In the genomic region with DNA sequence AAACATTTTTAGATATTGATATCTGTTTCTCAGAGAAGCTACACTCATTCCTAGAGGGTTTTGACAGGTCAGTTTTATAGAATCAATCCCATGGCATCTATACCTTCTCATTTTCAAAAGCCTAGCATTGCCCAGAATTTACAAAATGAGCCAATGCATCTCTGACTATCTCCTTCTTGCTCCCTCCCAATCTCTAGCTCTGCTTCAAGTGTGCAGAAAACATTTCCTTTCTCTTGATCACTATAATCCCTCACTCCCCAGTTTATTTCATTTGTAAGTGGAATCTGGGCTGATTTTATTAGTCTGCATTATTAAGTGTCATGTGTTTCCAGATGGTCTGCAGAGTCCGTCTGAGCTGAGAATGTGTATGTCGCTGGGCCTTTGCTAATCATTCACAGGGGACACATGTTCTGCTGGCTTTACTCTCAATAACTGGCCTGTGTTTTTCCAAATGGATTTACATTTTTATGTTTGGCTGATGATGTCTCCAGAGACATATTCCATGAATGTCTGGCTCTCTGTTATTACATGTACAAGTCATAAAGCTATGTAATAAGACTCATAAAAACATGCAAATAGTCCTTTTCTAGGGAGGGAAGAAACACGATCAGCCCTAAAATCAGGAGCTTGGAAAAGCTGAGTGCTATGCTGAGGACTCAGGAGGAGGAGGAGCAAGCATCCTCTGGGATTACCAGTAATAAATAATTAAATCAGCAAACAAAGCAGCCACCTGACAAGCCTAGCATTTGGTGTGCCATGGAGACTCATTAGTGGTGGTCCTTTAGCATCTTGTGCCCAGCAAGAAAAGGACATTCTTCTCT, we compare ENCODE assay signal across 19 mouse cellular contexts.
DNase-seq lines count a peak whose midpoint lies in the region; ATAC-seq and TF ChIP-seq lines count a peak whose summit lies in the region.
"Had no signal": no experiment of that assay in that cellular context is flagged by ENCODE, and none has a peak within 500 bp of the region (broad histone marks: within the 10 kb centered on the region; RNA-seq: fewer than 3 reads in every experiment).

No protein-coding gene starts in this region.

- H3K4me2 ChIP-seq in midbrain, embryonic 11.5 days, result no peak overlapping the region
- no peak overlapping the region for H3K4me2 ChIP-seq in hindbrain, embryonic 16.5 days (ENCODE audit: low read length)
- no peak overlapping the region for H3K4me2 ChIP-seq in limb, embryonic 14.5 days (replicated peaks; ENCODE audit: low read depth, low read length, severe bottlenecking)
- H3K4me2 ChIP-seq in neural tube, embryonic 14.5 days (ENCODE audit: low read depth, low read length), result no peak overlapping the region
- H3K4me2 ChIP-seq: forebrain, embryonic 15.5 days had no signal

- H3K4me3 ChIP-seq in midbrain, embryonic 11.5 days (ENCODE audit: low read depth, low read length), result no peak overlapping the region
- no peak overlapping the region for H3K4me3 ChIP-seq in midbrain, embryonic 10.5 days
- no peak overlapping the region for H3K4me3 ChIP-seq in hindbrain, embryonic 16.5 days (ENCODE audit: low read length)
- H3K4me3 ChIP-seq in limb, embryonic 14.5 days (replicated peaks; ENCODE audit: low read length), result no peak overlapping the region
- H3K4me3 ChIP-seq in neural tube, embryonic 14.5 days (ENCODE audit: low read depth, low read length), result no peak overlapping the region
- H3K4me3 ChIP-seq: forebrain, embryonic 15.5 days; heart, adult 2 months had no signal

- peak; percentile 48; the same call in 1 of the 2 replicates for ATAC-seq in midbrain, embryonic 11.5 days (ENCODE audit: low FRiP score)
- ATAC-seq in hindbrain, embryonic 16.5 days, result peak; percentile 34; the same call in 1 of the 2 replicates
- ATAC-seq in limb, embryonic 14.5 days (ENCODE audit: low FRiP score, low read depth), result peak; percentile 90
- peak; percentile 90 for ATAC-seq in neural tube, embryonic 14.5 days (ENCODE audit: low read depth)
- ATAC-seq: CD4-positive, CD25-positive, alpha-beta regulatory T cell, adult 4 months; forebrain, embryonic 15.5 days; inflammation-experienced regulatory T-cells, adult 6 months; liver, postnatal 0 days had no signal

- H3K4me1 ChIP-seq in midbrain, embryonic 11.5 days (ENCODE audit: control insufficient read depth, insufficient read depth, low read length), result no peaks in the 10 kb centered on the region
- no peaks in the 10 kb centered on the region for H3K4me1 ChIP-seq in midbrain, embryonic 10.5 days
- no peaks in the 10 kb centered on the region; the same call in 1 of the 2 replicates for H3K4me1 ChIP-seq in hindbrain, embryonic 16.5 days (ENCODE audit: control insufficient read depth, insufficient read depth, low read depth, low read length)
- H3K4me1 ChIP-seq in limb, embryonic 14.5 days (ENCODE audit: control insufficient read depth, insufficient read depth, low read length), result peaks cover 6% of the 10 kb centered on the region; the same call in 1 of the 2 replicates
- H3K4me1 ChIP-seq in neural tube, embryonic 14.5 days (ENCODE audit: control insufficient read depth, insufficient read depth, low read length), result no peaks in the 10 kb centered on the region
- H3K4me1 ChIP-seq: forebrain, embryonic 15.5 days had no signal

- no peaks in the 10 kb centered on the region for H3K9me3 ChIP-seq in midbrain, embryonic 11.5 days (ENCODE audit: control insufficient read depth, low read length)
- H3K9me3 ChIP-seq in midbrain, embryonic 10.5 days (replicated peaks), result no peaks in the 10 kb centered on the region
- no peaks in the 10 kb centered on the region for H3K9me3 ChIP-seq in hindbrain, embryonic 16.5 days (ENCODE audit: control insufficient read depth, low read length)
- H3K9me3 ChIP-seq in limb, embryonic 14.5 days (ENCODE audit: control insufficient read depth, low read length), result no peaks in the 10 kb centered on the region
- H3K9me3 ChIP-seq in neural tube, embryonic 14.5 days (ENCODE audit: control insufficient read depth, low read length), result no peaks in the 10 kb centered on the region
- H3K9me3 ChIP-seq: forebrain, embryonic 15.5 days had no signal

- H3K9ac ChIP-seq in midbrain, embryonic 11.5 days (ENCODE audit: low read length), result no peak overlapping the region
- H3K9ac ChIP-seq in hindbrain, embryonic 16.5 days (ENCODE audit: low read depth, low read length), result no peak overlapping the region
- no peak overlapping the region for H3K9ac ChIP-seq in limb, embryonic 14.5 days (ENCODE audit: low read depth, low read length, severe bottlenecking)
- no peak overlapping the region for H3K9ac ChIP-seq in neural tube, embryonic 14.5 days (replicated peaks; ENCODE audit: low read depth, low read length)
- H3K9ac ChIP-seq: forebrain, embryonic 15.5 days; liver, postnatal 0 days had no signal

- no peak for DNase-seq in midbrain, embryonic 11.5 days (ENCODE audit: low spot score, missing footprints)
- no peak for DNase-seq in midbrain, embryonic 10.5 days (ENCODE audit: low spot score)
- DNase-seq in limb, embryonic 14.5 days (ENCODE audit: low spot score), result peak; percentile 73
- no peak for DNase-seq in urinary bladder, postnatal 25 days (ENCODE audit: low spot score)
- no peak for DNase-seq in kidney, adult 18-20 months
- DNase-seq: adrenal gland, adult 2 months; cerebellum, adult 2 months; gastrocnemius, postnatal 10 days; heart, adult 2 months; kidney, postnatal 36 days; left cerebral cortex, postnatal 4 days; liver, postnatal 0 days; lung, postnatal 4 days; thymus, adult 2 months had no signal

- no peak for TF ChIP-seq POLR2A in limb, embryonic 14.5 days (IDR thresholded peaks at IDR 0.05; ENCODE audit: borderline replicate concordance, extremely low read depth, insufficient read depth, insufficient read length)

- H3K36me3 ChIP-seq in midbrain, embryonic 11.5 days (ENCODE audit: control insufficient read depth, insufficient read depth, low read length), result no peaks in the 10 kb centered on the region
- no peaks in the 10 kb centered on the region for H3K36me3 ChIP-seq in midbrain, embryonic 10.5 days
- H3K36me3 ChIP-seq in hindbrain, embryonic 16.5 days (ENCODE audit: control insufficient read depth, insufficient read depth, low read length), result no peaks in the 10 kb centered on the region
- no peaks in the 10 kb centered on the region for H3K36me3 ChIP-seq in limb, embryonic 14.5 days (ENCODE audit: control insufficient read depth, insufficient read depth, low read length)
- H3K36me3 ChIP-seq in neural tube, embryonic 14.5 days (ENCODE audit: control insufficient read depth, insufficient read depth, low read length), result no peaks in the 10 kb centered on the region
- H3K36me3 ChIP-seq: forebrain, embryonic 15.5 days had no signal

- H3K27me3 ChIP-seq in midbrain, embryonic 11.5 days (ENCODE audit: control insufficient read depth, insufficient read depth, low read length), result no peaks in the 10 kb centered on the region
- H3K27me3 ChIP-seq in midbrain, embryonic 10.5 days (ENCODE audit: low read depth, poor library complexity, severe bottlenecking), result no peaks in the 10 kb centered on the region
- no peaks in the 10 kb centered on the region for H3K27me3 ChIP-seq in hindbrain, embryonic 16.5 days (replicated peaks; ENCODE audit: control insufficient read depth, insufficient read depth, low read length)
- H3K27me3 ChIP-seq in limb, embryonic 14.5 days (ENCODE audit: control insufficient read depth, insufficient read depth, low read length), result no peaks in the 10 kb centered on the region
- H3K27me3 ChIP-seq in neural tube, embryonic 14.5 days (ENCODE audit: control insufficient read depth, insufficient read depth, low read length), result no peaks in the 10 kb centered on the region
- H3K27me3 ChIP-seq: forebrain, embryonic 15.5 days had no signal

- no peak overlapping the region; the same call in 1 of the 2 replicates for H3K27ac ChIP-seq in midbrain, embryonic 11.5 days (ENCODE audit: low read depth, low read length)
- no peak overlapping the region for H3K27ac ChIP-seq in midbrain, embryonic 10.5 days (replicated peaks)
- H3K27ac ChIP-seq in hindbrain, embryonic 16.5 days (ENCODE audit: low read depth, low read length), result no peak overlapping the region
- H3K27ac ChIP-seq in limb, embryonic 14.5 days (replicated peaks; ENCODE audit: low read depth, low read length), result no peak overlapping the region
- peak overlapping the region; percentile 29; the same call in 1 of the 2 replicates for H3K27ac ChIP-seq in neural tube, embryonic 14.5 days (ENCODE audit: low read depth, low read length)
- H3K27ac ChIP-seq: forebrain, embryonic 15.5 days; heart, adult 2 months had no signal

- 78% methylated on average over 3 of the region's 3 CpGs for WGBS in midbrain, embryonic 11.5 days
- 80% methylated on average over 3 of the region's 3 CpGs for WGBS in midbrain, embryonic 10.5 days
- WGBS in hindbrain, embryonic 16.5 days, result 42% methylated on average over 3 of the region's 3 CpGs
- 21% methylated on average over 3 of the region's 3 CpGs for WGBS in limb, embryonic 14.5 days
- 27% methylated on average over 3 of the region's 3 CpGs for WGBS in neural tube, embryonic 14.5 days

Comparison
In these comparisons a context has a peak if more than half of its experiments do, and no peak if none do; other contexts are left out.
1. ATAC-seq: peak in every context shown above with its lines; median percentile 90 in limb, embryonic 14.5 days; 90 in neural tube, embryonic 14.5 days; 48 in midbrain, embryonic 11.5 days; 34 in hindbrain, embryonic 16.5 days.